Mouse (Mus musculus) stomach, postnatal 0 days (tissue): ENCODE results near the gene Lkaaear1.

Experiments
- CTCF ChIP-seq: IDR thresholded peaks from 2 replicates; pipeline ENCODE4 v1.5.1; 2016; ENCODE audit warnings: antibody characterized with exemption, low read depth, mild to moderate bottlenecking, moderate library complexity
- EP300 ChIP-seq: optimal IDR thresholded peaks from 2 replicates; pipeline ENCODE3; 2016; ENCODE audit warnings: antibody characterized with exemption

GRCm38 (mm10) chr2:181714903-181715326 lies 16.7 kb upstream of the Lkaaear1 start, which contains the start of gene Oprl1:
- TF ChIP-seq CTCF (no peak), EP300 (no peak)
